Mouse (Mus musculus) C2C12 (cell line): ENCODE measurements at regions not wholly inside any gene's neighbourhood (a gene's known extent, or its start where the extent isn't known, plus 50 kb on each side); places are given as distances from the start of the nearest gene placed in this dataset.
"Not testable (repeated sequence)": the region's sequence is repeated elsewhere in the genome, so short reads cannot be mapped to it uniquely, and the experiment has no call there.

Source experiments
- H3K27me3 ChIP-seq: one replicate; pipeline ENCODE4 v1.6.1; 2011; ENCODE audit not compliant: control insufficient read depth, insufficient read depth, insufficient read length
- H3K36me3 ChIP-seq: one replicate; pipeline ENCODE4 v1.6.1; 2011; ENCODE audit not compliant: control insufficient read depth, insufficient read depth
- H3K4me3 ChIP-seq: one replicate; pipeline ENCODE4 v1.5.1; 2011; ENCODE audit warnings: mild to moderate bottlenecking, control low read depth; ENCODE audit not compliant: poor library complexity, insufficient read depth, severe bottlenecking
- H3K79me2 ChIP-seq: one replicate; pipeline ENCODE4 v1.6.1; 2011; ENCODE audit not compliant: control insufficient read depth, insufficient read depth
- H3K79me3 ChIP-seq: one replicate; pipeline ENCODE4 v1.6.1; 2011; ENCODE audit warnings: low read depth, control low read depth
- H3ac ChIP-seq: one replicate; pipeline ENCODE3; 2011; ENCODE audit warnings: low read depth; ENCODE audit not compliant: control insufficient read depth, insufficient read length
- CEBPB ChIP-seq: IDR thresholded peaks from one replicate; pipeline ENCODE4 v1.6.1; 2011; ENCODE audit warnings: low read depth, mild to moderate bottlenecking, control low read depth, moderate library complexity
- CTCF ChIP-seq: IDR thresholded peaks from one replicate; pipeline ENCODE4 v1.5.1; 2011; ENCODE audit not compliant: control insufficient read depth, insufficient read depth, insufficient read length
- FOSL1 ChIP-seq: IDR thresholded peaks from one replicate; pipeline ENCODE4 v1.8.0; 2011; ENCODE audit warnings: mild to moderate bottlenecking, low read length; ENCODE audit not compliant: poor library complexity, insufficient read depth, severe bottlenecking
- MAX ChIP-seq: IDR thresholded peaks from one replicate; pipeline ENCODE4 v1.6.1; 2011; ENCODE audit warnings: mild to moderate bottlenecking, control low read depth
- MYOD1 ChIP-seq: IDR thresholded peaks from one replicate; pipeline ENCODE4 v1.6.1; 2011; ENCODE audit warnings: low read depth; ENCODE audit not compliant: control insufficient read depth, insufficient read length
- MYOG ChIP-seq: IDR thresholded peaks from one replicate; pipeline ENCODE4 v1.6.1; 2011; ENCODE audit not compliant: control insufficient read depth, insufficient read length; ENCODE audit errors: extremely low read depth
- USF1 ChIP-seq: IDR thresholded peaks from one replicate; pipeline ENCODE4 v1.6.1; 2011; ENCODE audit warnings: low read depth, mild to moderate bottlenecking, control low read depth, moderate library complexity

DNA sequence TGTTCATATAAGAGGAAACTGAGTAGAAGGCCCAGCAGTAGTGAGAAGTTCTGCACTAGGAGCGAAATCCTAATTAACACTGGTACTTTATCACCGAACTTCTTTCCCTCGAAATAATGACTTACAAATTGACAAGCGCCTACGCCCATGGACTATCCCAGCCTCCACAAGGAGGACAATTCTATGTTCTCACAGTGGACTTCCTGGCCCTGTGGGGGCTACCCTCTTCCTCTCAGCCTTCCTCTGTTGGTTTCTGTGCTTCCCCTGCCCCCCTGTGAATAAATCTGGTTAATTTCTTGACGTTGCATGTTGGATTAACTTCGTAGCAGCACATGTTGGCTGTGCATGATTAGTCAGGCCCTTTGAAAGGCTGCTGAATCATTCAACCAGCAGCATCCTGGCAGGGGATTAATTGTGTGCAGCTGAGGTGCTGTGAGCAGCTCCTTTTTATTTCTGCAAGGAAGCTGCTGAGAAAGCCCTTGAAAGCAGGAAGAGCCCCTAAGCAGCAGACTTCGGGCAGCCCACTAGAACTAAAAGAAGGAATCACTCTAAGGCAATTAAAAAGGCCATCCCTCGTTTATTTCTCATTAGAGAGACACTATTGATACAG, 117.4 kb downstream of the Pmp22 start:
- no peak overlapping the region for H3K4me3 ChIP-seq

DNA sequence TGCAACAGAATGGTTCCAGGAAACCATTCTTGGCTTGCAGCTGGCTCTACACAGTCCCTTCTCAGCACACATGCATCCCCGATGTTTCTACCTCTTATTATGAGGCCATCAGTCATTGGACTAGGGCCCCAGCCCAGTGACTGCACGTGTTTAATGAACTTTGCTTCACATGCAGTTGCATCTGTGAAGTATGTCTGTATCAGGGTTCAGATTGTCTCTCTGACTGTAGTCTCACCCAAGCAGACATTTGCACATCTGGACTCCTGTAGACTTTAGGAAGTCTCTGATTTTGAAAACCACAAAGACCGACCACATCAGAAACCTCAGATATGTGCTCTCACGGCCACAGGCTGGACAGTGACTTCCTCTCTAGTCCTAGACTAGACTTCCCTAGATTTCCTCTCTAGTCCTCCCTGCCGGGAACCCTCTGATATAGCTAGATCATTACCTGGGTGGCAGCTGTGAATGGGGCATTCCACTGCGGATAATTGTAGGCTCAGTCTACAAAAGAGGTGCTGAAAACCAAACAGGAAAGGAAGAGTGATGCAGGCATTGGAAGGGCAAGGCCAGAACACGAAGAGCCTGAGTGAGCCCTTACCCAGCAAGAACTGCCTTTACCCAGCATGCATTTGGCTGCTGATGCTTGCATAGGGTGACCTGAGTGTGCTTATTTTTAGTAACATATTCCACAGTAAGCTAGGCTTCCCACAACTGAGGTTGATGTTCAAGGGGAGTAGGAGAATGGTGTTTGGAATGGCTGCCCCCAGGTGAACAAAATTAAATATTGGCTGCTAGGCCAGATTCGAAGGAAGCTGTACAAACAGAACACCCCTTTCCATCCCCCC, 123.5 kb downstream of the Pmp22 start:
- no peak overlapping the region for H3K4me3 ChIP-seq
- no peak overlapping the region for H3ac ChIP-seq
- no peaks in the 10 kb centered on the region for H3K36me3 ChIP-seq
- H3K79me2 ChIP-seq, result no peaks in the 10 kb centered on the region
- TF ChIP-seq MAX (peak; percentile 73), CTCF (no peak), CEBPB (no peak), MYOG (no peak)
- no peaks in the 10 kb centered on the region for H3K79me3 ChIP-seq
- H3K27me3 ChIP-seq, result no peaks in the 10 kb centered on the region

More for the DNA sequence above, 117.4 kb downstream of the Pmp22 start:
- Histone ChIP-seq H3K27me3 (no peaks in the 10 kb centered on the region), H3K79me2 (no peaks in the 10 kb centered on the region), H3K36me3 (no peaks in the 10 kb centered on the region), H3K79me3 (no peaks in the 10 kb centered on the region), H3ac (no peak overlapping the region)
- TF ChIP-seq CTCF, result no peak
- no peak for TF ChIP-seq MYOG
- TF ChIP-seq USF1, result no peak
- TF ChIP-seq MAX, result no peak
- no peak for TF ChIP-seq CEBPB
- no peak for TF ChIP-seq MYOD1
- TF ChIP-seq FOSL1, result no peak

DNA sequence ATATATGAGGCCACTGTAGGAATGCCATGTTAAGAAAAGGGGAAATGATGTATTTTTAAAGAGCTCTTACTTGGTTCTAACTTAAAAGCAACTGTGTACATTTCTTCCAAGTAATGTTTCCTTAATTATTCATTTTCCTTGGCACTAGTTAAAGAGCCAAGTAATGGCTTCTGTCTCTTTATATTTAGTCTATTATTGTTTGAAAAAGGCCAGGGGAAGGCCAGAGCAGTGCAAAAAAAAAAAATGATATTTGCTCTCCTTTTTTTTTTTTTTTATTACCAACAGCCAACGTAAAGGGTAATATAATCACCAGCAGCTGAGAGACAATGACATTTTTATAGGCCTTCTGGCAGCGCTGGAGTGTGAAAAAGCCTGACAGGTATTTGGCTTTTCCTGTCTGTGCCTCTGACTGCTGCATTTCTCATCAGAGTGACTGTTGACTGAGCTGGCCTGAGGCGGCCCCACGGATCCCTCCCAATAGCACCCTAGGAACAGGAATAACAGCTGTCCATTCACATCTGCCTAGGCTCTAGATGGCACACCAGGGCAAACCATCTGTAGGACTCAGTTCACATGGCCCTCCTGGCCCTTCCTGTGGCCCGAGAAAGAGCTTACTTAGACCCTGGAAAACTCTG, 124.3 kb downstream of the Pmp22 start:
- no peak overlapping the region for H3K4me3 ChIP-seq
- H3K79me2 ChIP-seq, result no peaks in the 10 kb centered on the region
- no peaks in the 10 kb centered on the region for H3K36me3 ChIP-seq
- H3ac ChIP-seq, result no peak overlapping the region
- H3K27me3 ChIP-seq, result no peaks in the 10 kb centered on the region
- no peak for TF ChIP-seq MYOG
- no peak for TF ChIP-seq FOSL1
- TF ChIP-seq MAX, result peak; percentile 49
- peak; percentile 92 for TF ChIP-seq MYOD1
- no peaks in the 10 kb centered on the region for H3K79me3 ChIP-seq

DNA sequence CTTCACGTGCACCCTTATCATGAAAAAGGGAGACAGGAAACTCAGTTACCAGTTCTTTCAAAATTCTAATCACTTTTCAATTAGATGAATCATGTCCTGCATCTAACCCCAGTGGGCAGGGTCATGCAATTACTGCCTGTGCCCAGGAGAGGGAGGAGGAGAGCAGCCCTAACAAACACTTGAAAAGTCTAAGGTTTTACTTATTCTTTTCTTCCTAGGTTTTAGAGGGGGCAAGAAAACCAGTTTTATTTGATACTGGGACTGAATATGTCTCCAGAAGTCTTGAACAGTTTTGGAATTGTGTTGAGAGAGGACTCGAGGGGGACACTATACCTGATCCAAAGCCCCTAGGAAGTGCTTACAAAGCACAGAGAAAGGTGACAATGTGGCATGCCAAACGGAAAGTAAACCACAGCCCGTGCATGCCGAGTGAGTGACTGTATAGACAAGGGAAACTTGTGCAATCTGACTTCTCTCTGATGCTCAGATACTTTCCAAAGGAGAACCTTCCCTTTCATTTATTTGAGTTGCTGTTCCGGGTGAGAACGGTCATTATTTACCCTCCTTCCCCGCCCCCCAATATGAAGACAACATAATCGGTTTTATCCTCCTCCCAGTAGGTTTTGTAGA, 135.8 kb downstream of the Pmp22 start:
- Histone ChIP-seq H3K4me3 (no peak overlapping the region), H3ac (no peak overlapping the region), H3K36me3 (no peaks in the 10 kb centered on the region), H3K79me2 (no peaks in the 10 kb centered on the region), H3K27me3 (no peaks in the 10 kb centered on the region), H3K79me3 (no peaks in the 10 kb centered on the region)
- TF ChIP-seq CTCF (peak; percentile 29), MYOD1 (no peak), MAX (no peak), USF1 (no peak), CEBPB (peak; percentile 91), MYOG (no peak)

DNA sequence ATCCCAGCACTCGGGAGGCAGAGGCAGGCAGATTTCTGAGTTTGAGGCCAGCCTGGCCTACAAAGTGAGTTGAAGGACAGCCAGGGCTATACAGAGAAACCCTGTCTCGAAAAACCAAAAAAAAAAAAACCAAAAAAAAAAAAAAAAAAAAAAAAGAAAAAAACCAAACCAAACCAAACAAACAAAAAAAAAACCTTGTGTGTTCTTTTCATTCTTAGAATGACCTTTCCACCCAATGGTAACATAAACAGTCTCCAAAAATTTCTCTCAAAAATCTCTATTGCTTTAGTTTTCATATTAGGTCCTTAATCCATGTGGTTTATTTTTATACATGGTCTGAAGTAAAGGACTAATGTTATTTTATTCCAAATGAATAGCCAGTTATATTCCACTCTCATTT, 137.5 kb downstream of the Pmp22 start:
- H3ac ChIP-seq, result not testable (repeated sequence)

DNA sequence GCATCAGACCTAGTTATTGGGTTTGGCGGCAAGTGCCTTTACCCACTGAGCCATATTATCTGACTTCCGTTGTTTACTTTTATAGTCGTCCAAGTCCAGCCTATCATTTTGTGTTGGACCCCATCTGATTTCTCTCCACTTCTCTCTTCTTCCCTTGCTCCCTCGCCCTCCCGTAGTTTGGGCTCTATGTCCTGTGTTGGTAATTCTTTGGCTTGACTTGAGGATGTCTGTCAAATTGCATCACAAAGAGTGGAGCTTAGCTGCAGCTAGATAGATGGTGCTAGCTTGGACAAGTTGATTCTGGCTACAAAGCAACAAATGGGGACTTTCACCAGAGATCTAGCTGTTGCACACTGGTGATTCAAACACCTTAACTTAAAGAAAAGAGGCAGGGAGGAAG, 147.9 kb downstream of the Pmp22 start:
- Histone ChIP-seq H3K79me3 (no peaks in the 10 kb centered on the region), H3K27me3 (peaks cover 16% of the 10 kb centered on the region), H3K79me2 (no peaks in the 10 kb centered on the region), H3K4me3 (no peak overlapping the region), H3K36me3 (no peaks in the 10 kb centered on the region), H3ac (no peak overlapping the region)
- no peak for TF ChIP-seq CTCF

More for the DNA sequence above, 137.5 kb downstream of the Pmp22 start:
- H3K27me3 ChIP-seq, H3K4me3 ChIP-seq, H3K79me3 ChIP-seq, H3K36me3 ChIP-seq, H3K79me2 ChIP-seq: not testable (repeated sequence)
